Mouse (Mus musculus) heart, postnatal 0 days (tissue): Measurements from ENCODE around the gene Polk.

Source experiments
- CTCF ChIP-seq: IDR thresholded peaks from 2 replicates; pipeline ENCODE4 v1.5.1; 2016; ENCODE audit warnings: antibody characterized with exemption, control low read depth, low read depth
- EP300 ChIP-seq: IDR thresholded peaks from 2 replicates; pipeline ENCODE4 v1.6.1; 2016; ENCODE audit warnings: antibody characterized with exemption, low read depth

DNA sequence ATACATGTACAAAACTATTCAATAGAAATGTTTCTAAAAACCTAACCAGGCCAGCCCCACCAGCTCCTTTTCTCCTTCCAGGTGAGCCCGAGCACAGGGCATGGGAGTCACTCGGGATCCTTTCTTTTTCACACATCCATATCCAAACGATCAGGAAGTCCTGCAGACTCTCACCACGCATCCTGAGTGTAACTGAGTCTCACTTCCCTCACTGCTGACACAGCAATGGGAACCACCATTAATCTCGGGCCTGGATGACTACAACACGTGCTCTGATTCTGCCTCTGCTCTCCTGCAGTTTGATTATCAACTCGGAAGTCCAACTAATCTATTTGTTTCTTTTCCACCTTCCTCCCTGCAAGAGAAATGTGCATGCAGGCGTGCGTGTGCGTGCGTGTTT, 14.5 kb downstream of the Polk start:
- no peak for TF ChIP-seq CTCF
- no peak for TF ChIP-seq EP300
